Mouse (Mus musculus) neural tube, embryonic 15.5 days (tissue): ENCODE results near the gene Fez1. TPM values are rescaled to one million over a fixed set of nuclear protein-coding genes. Genes with fewer than 3 reads are reported as not detected.

Experiments
- ATAC-seq: fragments of 200-750 bp; cut with Nextera tagmentation; 2 replicates; pipeline ENCODE4 v1.8.0; 2017; ENCODE audit warnings: mild to moderate bottlenecking, moderate TSS enrichment, moderate library complexity; ENCODE audit not compliant: low FRiP score
- H3K27ac ChIP-seq: fragments of 300-500 bp; sonication (generic); replicated peaks from 2 replicates; pipeline ENCODE4 v1.5.1; 2015; ENCODE audit warnings: mild to moderate bottlenecking, inconsistent platforms
- H3K27me3 ChIP-seq: fragments of 300-500 bp; sonication (generic); replicated peaks from 2 replicates; pipeline ENCODE4 v1.6.1; 2015; ENCODE audit warnings: inconsistent platforms
- H3K36me3 ChIP-seq: fragments of 300-500 bp; sonication (generic); 2 replicates; pipeline ENCODE4 v1.6.1; 2015; ENCODE audit warnings: inconsistent platforms
- H3K4me1 ChIP-seq: fragments of 300-500 bp; sonication (generic); 2 replicates; pipeline ENCODE4 v1.6.1; 2015; ENCODE audit warnings: inconsistent platforms
- H3K4me2 ChIP-seq: fragments of 300-500 bp; sonication (generic); 2 replicates; pipeline ENCODE4 v1.6.1; 2015; ENCODE audit warnings: inconsistent platforms, mild to moderate bottlenecking, moderate library complexity
- H3K4me3 ChIP-seq: fragments of 300-500 bp; sonication (generic); replicated peaks from 2 replicates; pipeline ENCODE4 v1.5.1; 2015; ENCODE audit warnings: mild to moderate bottlenecking, inconsistent platforms
- H3K9ac ChIP-seq: fragments of 300-500 bp; sonication (generic); replicated peaks from 2 replicates; pipeline ENCODE4 v1.6.1; 2015; ENCODE audit warnings: mild to moderate bottlenecking, inconsistent platforms
- H3K9me3 ChIP-seq: fragments of 300-500 bp; sonication (generic); replicated peaks from 2 replicates; pipeline ENCODE4 v1.6.1; 2016; ENCODE audit warnings: inconsistent platforms
- WGBS: fragments of 180-500 bp; shearing (Covaris S2); methylation state at CpG from one replicate; pipeline ENCODE4 v1.1.7; 2015; ENCODE audit warnings: mixed read lengths; 5-methylcytosine and 5-hydroxymethylcytosine counted together
- polyA plus RNA-seq: library from polyadenylated mRNA; unstranded; fragments of >200 nt; fragmentation: Nextera tagmentation; extraction: Ambion mirVana; gene quantifications from 2 replicates; pipeline ENCODE4 v1.2.1, GENCODE M21; 2015

Fez1 gene
- polyA plus RNA-seq, 1 experiment from 2014 or later = 612 TPM

- Histone ChIP-seq H3K27me3 (no peaks in the 10 kb centered on the region), H3K4me2 (no peak overlapping the region), H3K9ac (no peak overlapping the region), H3K9me3 (no peaks in the 10 kb centered on the region), H3K27ac (no peak overlapping the region), H3K36me3 (peaks cover 77% of the 10 kb centered on the region), H3K4me1 (peaks cover 11% of the 10 kb centered on the region; the same call in 1 of the 2 replicates), H3K4me3 (no peak overlapping the region)
- 68% methylated on average over 2 of the region's 2 CpGs for WGBS
- no peak for ATAC-seq
These were observed 27.0 kb downstream of the Fez1 start for GRCm38 (mm10) chr9:36848661-36849060.

- Histone ChIP-seq H3K36me3 (peaks cover 67% of the 10 kb centered on the region), H3K4me1 (peaks cover 9% of the 10 kb centered on the region; the same call in 1 of the 2 replicates), H3K4me3 (no peak overlapping the region), H3K9me3 (no peaks in the 10 kb centered on the region), H3K27me3 (no peaks in the 10 kb centered on the region), H3K4me2 (no peak overlapping the region), H3K9ac (no peak overlapping the region), H3K27ac (no peak overlapping the region)
- 62% methylated on average over 1 of the region's 1 CpGs for WGBS
- ATAC-seq = no peak
These were observed 28.4 kb downstream of the Fez1 start for GRCm38 (mm10) chr9:36850091-36850490.

DNA sequence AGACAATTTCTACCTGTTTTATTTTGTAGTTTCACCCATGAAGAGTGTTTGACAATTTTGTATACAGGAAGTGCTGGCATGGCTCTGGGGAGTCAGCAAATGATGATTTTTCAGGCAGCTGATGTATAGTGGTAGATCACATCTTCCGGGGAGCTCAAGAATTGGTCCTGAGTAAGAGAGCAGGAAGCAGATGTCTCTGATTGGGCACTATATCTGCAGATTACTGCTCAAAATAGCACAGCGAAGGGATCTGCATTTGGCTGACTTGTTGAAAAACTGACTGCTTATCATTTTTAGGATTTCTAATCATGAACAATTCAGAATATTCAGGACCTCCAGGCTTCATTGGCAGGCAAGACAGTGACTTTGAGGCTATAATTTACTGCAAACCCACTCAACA is 30.5 kb downstream of the Fez1 start:
- H3K4me3 ChIP-seq = no peak overlapping the region
- peaks cover 54% of the 10 kb centered on the region for H3K36me3 ChIP-seq
- H3K27ac ChIP-seq = no peak overlapping the region
- H3K9me3 ChIP-seq = no peaks in the 10 kb centered on the region
- H3K27me3 ChIP-seq = no peaks in the 10 kb centered on the region
- no peak overlapping the region for H3K4me2 ChIP-seq
- no peak for ATAC-seq
- WGBS = 95% methylated on average over 2 of the region's 2 CpGs
- no peak overlapping the region for H3K9ac ChIP-seq
- H3K4me1 ChIP-seq = 0 out of 2 replicates have a peak, but pooled peaks cover 5% of the 10 kb centered on the region

DNA sequence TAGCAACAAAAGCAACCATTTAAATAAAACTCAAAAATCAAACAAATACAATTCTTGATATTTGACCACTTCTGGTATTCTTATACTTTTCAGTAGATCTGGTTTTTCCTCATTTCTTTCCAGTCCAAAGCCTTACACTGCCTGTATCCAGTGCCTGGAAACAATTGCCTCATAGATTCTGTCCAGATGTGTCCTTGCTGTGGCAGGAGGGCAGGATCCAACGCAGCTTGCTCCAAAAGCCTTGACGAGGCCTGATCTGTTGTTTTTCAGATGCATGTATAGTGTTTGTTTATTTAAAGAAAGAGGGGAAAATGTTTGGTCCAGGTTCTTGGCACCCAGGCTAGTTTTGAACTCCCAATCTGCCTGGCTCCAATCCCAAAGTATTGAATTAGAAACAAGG is 34.7 kb downstream of the Fez1 start:
- H3K27me3 ChIP-seq = no peaks in the 10 kb centered on the region
- 83% methylated on average over 2 of the region's 2 CpGs for WGBS
- H3K36me3 ChIP-seq = peaks cover 44% of the 10 kb centered on the region
- no peak overlapping the region for H3K9ac ChIP-seq
- no peaks in the 10 kb centered on the region for H3K9me3 ChIP-seq
- no peak overlapping the region for H3K4me3 ChIP-seq
- H3K4me2 ChIP-seq = no peak overlapping the region
- peaks cover 3% of the 10 kb centered on the region; the same call in 1 of the 2 replicates for H3K4me1 ChIP-seq
- H3K27ac ChIP-seq = no peak overlapping the region
- no peak for ATAC-seq

GRCm38 (mm10) chr9:36857476-36858117 is 35.9 kb downstream of the Fez1 start:
- no peak overlapping the region for H3K27ac ChIP-seq
- H3K4me3 ChIP-seq = no peak overlapping the region
- H3K27me3 ChIP-seq = no peaks in the 10 kb centered on the region
- H3K4me1 ChIP-seq = peaks cover 3% of the 10 kb centered on the region; the same call in 1 of the 2 replicates
- 12% methylated on average over 8 of the region's 8 CpGs for WGBS
- H3K36me3 ChIP-seq = peaks cover 40% of the 10 kb centered on the region
- H3K9me3 ChIP-seq = no peaks in the 10 kb centered on the region
- no peak overlapping the region for H3K4me2 ChIP-seq
- no peak for ATAC-seq
- H3K9ac ChIP-seq = no peak overlapping the region

- 24% methylated on average over 4 of the region's 4 CpGs for WGBS
- no peak overlapping the region for H3K9ac ChIP-seq
- H3K27ac ChIP-seq = no peak overlapping the region
- H3K27me3 ChIP-seq = no peaks in the 10 kb centered on the region
- peaks cover 45% of the 10 kb centered on the region for H3K36me3 ChIP-seq
- H3K4me1 ChIP-seq = peaks cover 7% of the 10 kb centered on the region; the same call in 1 of the 2 replicates
- no peaks in the 10 kb centered on the region for H3K9me3 ChIP-seq
- no peak overlapping the region for H3K4me2 ChIP-seq
- H3K4me3 ChIP-seq = no peak overlapping the region
- no peak for ATAC-seq
These were observed 37.0 kb downstream of the Fez1 start for GRCm38 (mm10) chr9:36858677-36859076.

DNA sequence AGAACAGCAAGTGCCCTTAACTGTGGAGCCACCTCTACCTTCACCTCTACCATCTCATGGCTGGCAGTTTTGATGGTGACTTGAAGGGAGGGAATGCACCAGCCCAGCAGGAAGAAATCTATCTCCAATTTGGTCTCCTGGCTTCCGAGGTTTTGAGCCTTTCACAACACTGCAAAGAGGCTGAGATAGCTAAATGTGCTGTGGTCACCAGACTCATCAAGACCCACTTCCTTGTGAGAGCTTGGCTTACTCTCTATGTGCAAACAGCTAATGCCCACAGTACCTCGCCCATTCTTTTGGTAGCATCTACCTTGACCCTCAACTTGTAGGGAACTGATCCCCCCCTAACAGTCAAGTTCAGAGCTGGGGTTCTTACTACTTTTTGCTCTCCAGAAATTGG is 40.9 kb downstream of the Fez1 start:
- no peaks in the 10 kb centered on the region for H3K9me3 ChIP-seq
- H3K36me3 ChIP-seq = peaks cover 59% of the 10 kb centered on the region
- H3K9ac ChIP-seq = no peak overlapping the region
- ATAC-seq = no peak
- peaks cover 24% of the 10 kb centered on the region for H3K4me1 ChIP-seq
- H3K4me3 ChIP-seq = no peak overlapping the region
- H3K4me2 ChIP-seq = no peak overlapping the region
- H3K27ac ChIP-seq = no peak overlapping the region
- no peaks in the 10 kb centered on the region for H3K27me3 ChIP-seq
- WGBS = 94% methylated on average over 2 of the region's 2 CpGs

DNA sequence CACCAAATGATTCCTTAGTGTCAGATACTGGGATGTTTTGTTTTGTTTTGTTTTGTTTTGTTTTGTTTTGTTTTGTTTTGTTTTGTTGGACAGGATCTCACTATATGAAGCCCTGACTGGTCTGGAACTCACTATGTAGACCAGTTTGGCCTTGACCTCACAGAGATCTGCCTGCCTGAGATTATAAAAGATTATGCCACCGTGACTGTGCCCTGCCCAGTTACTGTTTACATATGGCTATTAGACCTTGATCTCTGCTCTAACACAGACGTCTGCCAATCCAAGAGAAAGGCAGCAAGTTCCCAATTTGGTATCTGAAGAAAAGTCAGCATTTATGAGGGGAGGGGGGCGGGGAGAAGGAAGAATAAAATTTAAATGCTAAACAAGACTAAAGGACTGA is 42.0 kb downstream of the Fez1 start:
- ATAC-seq = no peak
- Histone ChIP-seq H3K9ac (no peak overlapping the region), H3K4me2 (no peak overlapping the region), H3K4me3 (no peak overlapping the region), H3K27me3 (no peaks in the 10 kb centered on the region), H3K36me3 (peaks cover 67% of the 10 kb centered on the region), H3K27ac (no peak overlapping the region), H3K4me1 (peaks cover 22% of the 10 kb centered on the region), H3K9me3 (no peaks in the 10 kb centered on the region)
- WGBS = 68% methylated on average over 3 of the region's 3 CpGs

GRCm38 (mm10) chr9:36864862-36865813 is 43.5 kb downstream of the Fez1 start:
- H3K27ac ChIP-seq = peak overlapping the region; percentile 70

DNA sequence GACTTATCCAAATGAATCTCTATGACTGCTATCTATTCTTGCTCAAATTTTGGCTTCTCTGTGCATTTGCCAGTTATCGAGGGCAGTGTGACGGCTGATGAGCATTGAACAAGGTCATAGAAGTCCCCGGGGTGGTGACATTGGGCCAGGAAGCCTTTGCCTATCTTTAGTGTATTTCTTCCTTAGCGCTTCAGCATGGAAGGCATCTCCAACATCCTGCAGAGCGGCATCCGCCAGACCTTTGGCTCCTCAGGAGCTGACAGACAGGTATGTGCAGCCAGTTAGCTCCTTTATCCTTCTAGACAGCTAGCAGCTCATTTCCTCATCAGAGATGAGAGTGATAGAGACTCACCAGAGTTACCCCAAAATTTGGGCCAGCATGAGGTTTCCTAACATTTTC is 47.0 kb downstream of the Fez1 start:
- Histone ChIP-seq H3K9ac (no peak overlapping the region), H3K27me3 (no peaks in the 10 kb centered on the region), H3K9me3 (no peaks in the 10 kb centered on the region), H3K4me2 (no peak overlapping the region), H3K36me3 (peaks cover 72% of the 10 kb centered on the region), H3K27ac (no peak overlapping the region), H3K4me1 (peaks cover 19% of the 10 kb centered on the region), H3K4me3 (no peak overlapping the region)
- no peak for ATAC-seq
- WGBS = 94% methylated on average over 6 of the region's 6 CpGs

More at GRCm38 (mm10) chr9:36864862-36865813, 43.5 kb downstream of the Fez1 start:
- Histone ChIP-seq H3K9ac (no peak overlapping the region), H3K4me2 (no peak overlapping the region), H3K9me3 (no peaks in the 10 kb centered on the region), H3K4me3 (no peak overlapping the region), H3K27me3 (no peaks in the 10 kb centered on the region), H3K4me1 (peaks cover 22% of the 10 kb centered on the region), H3K36me3 (peaks cover 76% of the 10 kb centered on the region)
- 23% methylated on average over 4 of the region's 4 CpGs for WGBS
- ATAC-seq = peak; percentile 87

DNA sequence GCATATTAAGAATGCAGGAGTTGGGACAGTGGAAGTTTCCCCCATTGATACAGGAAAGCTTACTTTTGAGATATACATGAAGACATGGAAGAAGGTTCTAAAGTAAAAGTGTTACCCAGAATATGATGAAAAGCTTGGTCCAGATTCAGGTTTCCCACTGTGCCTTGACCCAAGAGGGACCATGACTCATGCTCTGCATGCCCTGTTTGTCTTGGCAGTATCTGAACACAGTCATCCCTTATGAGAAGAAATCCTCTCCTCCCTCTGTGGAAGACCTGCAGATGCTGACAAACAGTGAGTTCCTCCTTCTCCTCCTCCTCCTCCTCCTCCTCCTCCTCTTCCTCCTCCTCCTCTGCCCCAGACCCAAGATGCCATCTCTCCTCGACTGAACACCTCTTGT is 48.6 kb downstream of the Fez1 start:
- H3K36me3 ChIP-seq = peaks cover 75% of the 10 kb centered on the region
- 45% methylated on average over 1 of the region's 1 CpGs for WGBS
- no peak overlapping the region for H3K4me3 ChIP-seq
- no peak overlapping the region for H3K4me2 ChIP-seq
- ATAC-seq = no peak
- no peaks in the 10 kb centered on the region for H3K27me3 ChIP-seq
- H3K4me1 ChIP-seq = peaks cover 4% of the 10 kb centered on the region
- H3K9ac ChIP-seq = no peak overlapping the region
- H3K27ac ChIP-seq = no peak overlapping the region
- no peaks in the 10 kb centered on the region for H3K9me3 ChIP-seq

- no peak overlapping the region for H3K4me2 ChIP-seq
- H3K9ac ChIP-seq = no peak overlapping the region
- no peaks in the 10 kb centered on the region for H3K4me1 ChIP-seq
- WGBS = 83% methylated on average over 2 of the region's 2 CpGs
- no peak overlapping the region for H3K27ac ChIP-seq
- no peak overlapping the region for H3K4me3 ChIP-seq
- no peaks in the 10 kb centered on the region for H3K27me3 ChIP-seq
- H3K9me3 ChIP-seq = no peaks in the 10 kb centered on the region
- H3K36me3 ChIP-seq = peaks cover 81% of the 10 kb centered on the region
- no peak for ATAC-seq
These were observed 52.1 kb downstream of the Fez1 start for GRCm38 (mm10) chr9:36873796-36874195.
